Mouse (Mus musculus) lung, adult 2 months (tissue): ENCODE results near the gene Insm1.

Experiments used
- CTCF ChIP-seq: fragments of 200-500 bp; IDR thresholded peaks from 2 replicates; pipeline ENCODE4 v1.5.1; 2011; ENCODE audit warnings: mild to moderate bottlenecking, low read length, control low read depth; ENCODE audit not compliant: insufficient read depth
- POLR2A ChIP-seq: fragments of 200-500 bp; IDR thresholded peaks from 2 replicates; pipeline ENCODE4 v1.6.1; 2011; ENCODE audit warnings: low read depth, mild to moderate bottlenecking, control low read depth, low read length, borderline replicate concordance; ENCODE audit errors: extremely low read depth

DNA sequence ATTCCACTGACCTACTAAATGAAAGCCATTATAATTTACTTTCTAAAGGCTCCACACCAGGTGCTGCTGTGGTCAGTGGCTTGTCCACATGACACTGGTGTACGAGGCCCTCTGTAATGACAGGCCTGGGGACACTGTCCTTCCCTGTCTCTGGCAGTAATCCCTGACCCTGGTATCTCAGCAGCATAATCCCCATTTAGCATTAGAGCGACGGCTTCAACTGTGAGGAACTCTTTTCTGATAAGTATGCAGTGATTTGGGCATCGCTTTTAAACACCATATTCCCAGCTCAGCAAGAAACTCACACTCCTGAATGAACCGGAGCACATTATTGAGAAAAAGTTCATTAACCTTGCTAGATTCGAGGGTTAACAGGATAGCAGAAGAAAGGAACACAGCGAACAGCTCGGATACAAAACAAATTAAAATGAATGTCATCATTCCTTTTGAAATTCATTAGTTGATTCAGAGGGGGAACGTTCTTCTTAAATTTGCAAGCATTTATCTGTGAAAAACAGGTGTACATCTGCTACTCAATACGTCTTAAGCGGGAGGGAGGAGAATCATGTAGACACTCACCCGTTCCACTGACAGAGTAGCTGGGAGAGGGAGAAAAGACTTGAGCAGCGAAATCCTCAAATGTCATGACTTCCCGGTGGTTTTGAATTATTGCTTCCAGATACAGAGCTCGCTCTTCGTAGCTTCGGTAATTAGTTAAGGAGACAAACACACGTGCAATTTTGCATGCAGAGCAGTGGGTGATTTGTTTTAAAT, 38.3 kb downstream of the Insm1 start:
- TF ChIP-seq CTCF: no peak
- no peak for TF ChIP-seq POLR2A
